Mouse (Mus musculus) CH12.LX (cell line): ENCODE data around the gene Mrnip. TPM values are rescaled to one million over a fixed set of nuclear protein-coding genes. Genes with fewer than 3 reads are reported as not detected.

Experiments used
- DNase-seq: peaks from one replicate; pipeline ENCODE4 v3.0.0-alpha.2; 2013; ENCODE audit errors: extremely low read depth
- H3K27ac ChIP-seq: 2 replicates; pipeline ENCODE4 v1.5.1; 2012; ENCODE audit warnings: low read depth, mild to moderate bottlenecking, control low read depth, moderate library complexity; ENCODE audit not compliant: insufficient read depth
- H3K27me3 ChIP-seq: replicated peaks from 2 replicates; pipeline ENCODE3; 2012; ENCODE audit warnings: inconsistent platforms
- H3K36me3 ChIP-seq, 2 experiments: replicated peaks in 1 of 2; 2 replicates each; pipeline versions ENCODE3 to v1.6.1; 2012; ENCODE audit warnings: inconsistent platforms in 1 of 2, low read length in 1 of 2, mild to moderate bottlenecking in 1 of 2, mixed read lengths in 1 of 2, moderate library complexity in 1 of 2; ENCODE audit not compliant: control insufficient read depth in 1 of 2, insufficient read depth in 1 of 2
- H3K4me1 ChIP-seq, 2 experiments: 2 replicates each; pipeline ENCODE4 v1.6.1; 2012; ENCODE audit warnings: inconsistent platforms in 1 of 2, moderate library complexity in 1 of 2; ENCODE audit not compliant: insufficient read depth in 2 of 2, control insufficient read depth in 1 of 2
- H3K4me2 ChIP-seq: 2 replicates; pipeline ENCODE4 v1.6.1; 2012; ENCODE audit warnings: low read depth, mild to moderate bottlenecking, control low read depth; ENCODE audit not compliant: poor library complexity, insufficient read depth, severe bottlenecking
- H3K4me3 ChIP-seq, 3 experiments: fragments of 150-350 bp in 1 of 3; sonication (generic) in 1 of 3; replicated peaks in 1 of 3; 2 replicates each; pipeline versions ENCODE3 to v1.5.1; 2011 to 2012; ENCODE audit warnings: low read depth in 2 of 3, low read length in 2 of 3, mild to moderate bottlenecking in 2 of 3, moderate library complexity in 2 of 3, control low read depth in 1 of 3, improper control_type of control experiment in 1 of 3, inconsistent platforms in 1 of 3, mixed read lengths in 1 of 3; ENCODE audit not compliant: poor library complexity in 1 of 3
- H3K79me2 ChIP-seq: replicated peaks from 2 replicates; pipeline ENCODE4 v1.6.1; 2012; ENCODE audit warnings: mild to moderate bottlenecking, moderate library complexity; ENCODE audit not compliant: control insufficient read depth, poor library complexity, insufficient read depth, severe bottlenecking; ENCODE audit errors: extremely low read depth
- H3K9ac ChIP-seq: 2 replicates; pipeline ENCODE4 v1.6.1; 2012; ENCODE audit warnings: low read depth, mild to moderate bottlenecking, control low read depth, moderate library complexity; ENCODE audit not compliant: insufficient read depth
- H3K9me3 ChIP-seq: replicated peaks from 2 replicates; pipeline ENCODE3; 2012; ENCODE audit warnings: low read length, inconsistent platforms, mixed read lengths
- BHLHE40 ChIP-seq: IDR thresholded peaks from 2 replicates; pipeline ENCODE4 v1.6.1; 2011; ENCODE audit warnings: mild to moderate bottlenecking, low read depth, low read length, improper control_type of control experiment
- CHD1 ChIP-seq: IDR thresholded peaks from 2 replicates; pipeline ENCODE4 v1.6.1; 2012; ENCODE audit warnings: low read depth, low read length, improper control_type of control experiment, inconsistent platforms
- CHD2 ChIP-seq: IDR thresholded peaks from 2 replicates; pipeline ENCODE4 v1.6.1; 2011; ENCODE audit warnings: low read length, improper control_type of control experiment
- CTCF ChIP-seq, 2 experiments: IDR thresholded peaks in 1 of 2; conservative IDR thresholded peaks in 1 of 2; 2 replicates each; pipeline ENCODE4 v1.5.1; 2011 to 2012; ENCODE audit warnings: low read depth in 2 of 2, low read length in 2 of 2, improper control_type of control experiment in 1 of 2, inconsistent platforms in 1 of 2, mild to moderate bottlenecking in 1 of 2, moderate library complexity in 1 of 2
- E2F4 ChIP-seq: IDR thresholded peaks from 2 replicates; pipeline ENCODE4 v1.6.1; 2011; ENCODE audit warnings: low read depth, low read length, improper control_type of control experiment; ENCODE audit not compliant: insufficient replicate concordance
- ELF1 ChIP-seq: IDR thresholded peaks from 2 replicates; pipeline ENCODE4 v1.6.1; 2014; ENCODE audit warnings: low read depth, mild to moderate bottlenecking, inconsistent platforms, low read length, improper control_type of control experiment
- EP300 ChIP-seq: IDR thresholded peaks from 2 replicates; pipeline ENCODE4 v1.6.1; 2011; ENCODE audit warnings: low read length, improper control_type of control experiment
- ETS1 ChIP-seq: conservative IDR thresholded peaks from 2 replicates; pipeline ENCODE4 v1.6.1; 2012; ENCODE audit warnings: low read depth, mild to moderate bottlenecking, inconsistent platforms, low read length, improper control_type of control experiment, moderate library complexity
- GABPA ChIP-seq: IDR thresholded peaks from 2 replicates; pipeline ENCODE4 v1.6.1; 2012; ENCODE audit warnings: low read depth, low read length, improper control_type of control experiment, inconsistent platforms; ENCODE audit not compliant: insufficient replicate concordance
- HCFC1 ChIP-seq: IDR thresholded peaks from 2 replicates; pipeline ENCODE4 v1.6.1; 2012; ENCODE audit warnings: low read depth, mild to moderate bottlenecking, inconsistent platforms, low read length, improper control_type of control experiment
- IRF4 ChIP-seq: IDR thresholded peaks from 2 replicates; pipeline ENCODE4 v1.6.1; 2014; ENCODE audit warnings: low read depth, mild to moderate bottlenecking, inconsistent platforms, low read length, improper control_type of control experiment
- JUN ChIP-seq: IDR thresholded peaks from 2 replicates; pipeline ENCODE4 v1.6.1; 2011; ENCODE audit warnings: low read depth, mild to moderate bottlenecking, low read length, improper control_type of control experiment, moderate library complexity; ENCODE audit not compliant: insufficient read depth
- JUND ChIP-seq: conservative IDR thresholded peaks from 2 replicates; pipeline ENCODE4 v1.6.1; 2011; ENCODE audit warnings: low read depth, low read length, improper control_type of control experiment
- KAT2A ChIP-seq: IDR thresholded peaks from 2 replicates; pipeline ENCODE4 v1.6.1; 2012; ENCODE audit warnings: low read length, improper control_type of control experiment, inconsistent platforms; ENCODE audit not compliant: insufficient replicate concordance
- MAFK ChIP-seq: IDR thresholded peaks from 2 replicates; pipeline ENCODE4 v1.6.1; 2011; ENCODE audit warnings: low read length, improper control_type of control experiment; ENCODE audit not compliant: insufficient replicate concordance
- MAX ChIP-seq: IDR thresholded peaks from 2 replicates; pipeline ENCODE4 v1.6.1; 2011; ENCODE audit warnings: low read length, improper control_type of control experiment
- MAZ ChIP-seq: IDR thresholded peaks from 2 replicates; pipeline ENCODE4 v1.6.1; 2012; ENCODE audit warnings: low read depth, mild to moderate bottlenecking, inconsistent platforms, low read length, improper control_type of control experiment, moderate library complexity
- MEF2A ChIP-seq: IDR thresholded peaks from 2 replicates; pipeline ENCODE4 v1.6.1; 2014; ENCODE audit warnings: low read depth, mild to moderate bottlenecking, inconsistent platforms, low read length, improper control_type of control experiment, borderline replicate concordance
- MXI1 ChIP-seq: IDR thresholded peaks from 2 replicates; pipeline ENCODE4 v1.6.1; 2011; ENCODE audit warnings: mild to moderate bottlenecking, low read depth, low read length, improper control_type of control experiment
- MYC ChIP-seq: IDR thresholded peaks from 2 replicates; pipeline ENCODE4 v1.6.1; 2011; ENCODE audit warnings: low read depth, mild to moderate bottlenecking, improper control_type of control experiment, low read length
- NELFE ChIP-seq: IDR thresholded peaks from 2 replicates; pipeline ENCODE4 v1.6.1; 2011; ENCODE audit warnings: low read depth, low read length, improper control_type of control experiment
- NRF1 ChIP-seq: IDR thresholded peaks from 2 replicates; pipeline ENCODE4 v1.6.1; 2014; ENCODE audit warnings: low read depth, mild to moderate bottlenecking, inconsistent platforms, low read length, improper control_type of control experiment, moderate library complexity
- PAX5 ChIP-seq: IDR thresholded peaks from 2 replicates; pipeline ENCODE4 v1.6.1; 2012; ENCODE audit warnings: low read length, inconsistent platforms, mixed read lengths
- POLR2A ChIP-seq: IDR thresholded peaks from 2 replicates; pipeline ENCODE4 v1.6.1; 2011; ENCODE audit warnings: low read depth, mild to moderate bottlenecking, improper control_type of control experiment, low read length
- POLR2AphosphoS2 ChIP-seq: IDR thresholded peaks from 2 replicates; pipeline ENCODE4 v1.6.1; 2011; ENCODE audit warnings: low read depth, low read length, improper control_type of control experiment
- RAD21 ChIP-seq: IDR thresholded peaks from 2 replicates; pipeline ENCODE4 v1.6.1; 2011; ENCODE audit warnings: low read depth, mild to moderate bottlenecking, low read length, improper control_type of control experiment, moderate library complexity
- RCOR1 ChIP-seq: conservative IDR thresholded peaks from 2 replicates; pipeline ENCODE4 v1.6.1; 2012; ENCODE audit warnings: low read depth, mild to moderate bottlenecking, inconsistent platforms, low read length, improper control_type of control experiment
- SIN3A ChIP-seq: IDR thresholded peaks from 2 replicates; pipeline ENCODE4 v1.6.1; 2012; ENCODE audit warnings: low read length, improper control_type of control experiment, inconsistent platforms
- SMC3 ChIP-seq: IDR thresholded peaks from 2 replicates; pipeline ENCODE4 v1.6.1; 2011; ENCODE audit warnings: low read depth, low read length, improper control_type of control experiment
- TBP ChIP-seq: conservative IDR thresholded peaks from 2 replicates; pipeline ENCODE4 v1.6.1; 2011; ENCODE audit warnings: low read depth, low read length, improper control_type of control experiment
- TCF12 ChIP-seq: IDR thresholded peaks from 2 replicates; pipeline ENCODE4 v1.6.1; 2014; ENCODE audit warnings: low read depth, mild to moderate bottlenecking, inconsistent platforms, low read length, improper control_type of control experiment
- UBTF ChIP-seq: IDR thresholded peaks from 2 replicates; pipeline ENCODE4 v1.6.1; 2012; ENCODE audit warnings: low read depth, mild to moderate bottlenecking, inconsistent platforms, low read length, improper control_type of control experiment, moderate library complexity
- USF1 ChIP-seq: IDR thresholded peaks from 2 replicates; pipeline ENCODE4 v1.6.1; 2014; ENCODE audit warnings: low read depth, mild to moderate bottlenecking, inconsistent platforms, low read length, improper control_type of control experiment
- USF2 ChIP-seq: conservative IDR thresholded peaks from 2 replicates; pipeline ENCODE4 v1.6.1; 2011; ENCODE audit warnings: low read depth, low read length, improper control_type of control experiment
- ZC3H11A ChIP-seq: IDR thresholded peaks from 2 replicates; pipeline ENCODE4 v1.6.1; 2012; ENCODE audit warnings: low read depth, mild to moderate bottlenecking, inconsistent platforms, low read length, improper control_type of control experiment
- ZKSCAN1 ChIP-seq: IDR thresholded peaks from 2 replicates; pipeline ENCODE4 v1.6.1; 2012; ENCODE audit warnings: low read depth, inconsistent platforms, low read length, improper control_type of control experiment, borderline replicate concordance
- ZMIZ1 ChIP-seq: IDR thresholded peaks from 2 replicates; pipeline ENCODE4 v1.6.1; 2012; ENCODE audit warnings: low read depth, mild to moderate bottlenecking, inconsistent platforms, low read length, improper control_type of control experiment
- ZNF384 ChIP-seq: IDR thresholded peaks from 2 replicates; pipeline ENCODE4 v1.6.1; 2012; ENCODE audit warnings: low read depth, low read length, improper control_type of control experiment, inconsistent platforms
- dilution Hi-C: fragments of 300-500 bp; cut with MboI; formaldehyde crosslinking; loops from 2 replicates; pipeline ENCODE4 v1.14.3; 2020; ENCODE audit warnings: low sequenced_read_pairs; ENCODE audit not compliant: extremely low pct_unique_long_range_greater_than_20kb, extremely low pct_ligation_motif_present
- in situ Hi-C: fragments of 300-500 bp; cut with MboI; formaldehyde crosslinking; loops from 3 replicates; pipeline ENCODE4 v1.14.3; 2019; ENCODE audit warnings: low sequenced_read_pairs, low pct_ligation_motif_present, low pct_unique_long_range_greater_than_20kb, mixed read lengths
- polyA plus RNA-seq: library from polyadenylated mRNA; unstranded; fragments of >175 nt; gene quantifications from 2 replicates; pipeline ENCODE4 v1.2.1, GENCODE M21; 2012; ENCODE audit warnings: low read depth; ENCODE audit not compliant: insufficient read length
- total RNA-seq, 2 experiments: library from RNA; depleted of rRNA; stranded (reverse); fragments of 300-350 nt in 1 of 2; fragments of >200 nt in 1 of 2; gene quantifications; 2 replicates each; pipeline ENCODE4 v1.2.3; 2012 to 2014

Gene Mrnip
- total and polyA plus RNA-seq, 3 experiments = 22.5 to 36.7 (median 29.7) TPM

DNA sequence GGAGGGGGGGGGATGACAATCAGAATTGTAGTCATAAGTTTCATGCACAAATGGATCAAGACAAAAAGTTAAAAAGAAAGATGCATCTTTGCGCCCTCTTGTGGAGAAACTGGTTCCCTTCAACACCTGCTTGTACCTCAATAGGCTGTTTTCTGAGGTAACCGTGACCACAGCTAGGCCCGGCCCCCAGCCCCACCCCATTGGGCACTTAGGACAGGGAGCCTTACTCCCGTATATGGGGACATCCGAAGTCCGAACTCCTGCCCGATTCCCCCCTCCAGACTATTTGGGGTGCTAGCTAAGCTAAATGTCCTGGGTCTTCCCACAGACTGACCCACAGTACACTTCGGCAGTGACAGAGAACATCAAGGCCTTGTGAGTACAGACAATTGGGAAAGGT is 57.2 kb downstream of the Mrnip start:
- TF ChIP-seq CHD2 (no peak), HCFC1 (0 out of 2 replicates have a peak, but pooled peaks have one; percentile 10), TCF12 (peak; percentile 56; the same call in 1 of the 2 replicates), ZMIZ1 (no peak), GABPA (no peak), POLR2AphosphoS2 (no peak), MAX (0 out of 2 replicates have a peak, but pooled peaks have one; percentile 26), MAZ (peak; percentile 78; the same call in 1 of the 2 replicates), TBP (no peak), CTCF (conservative IDR thresholded peaks at IDR 0.05 in 1 of 2, IDR thresholded peaks at IDR 0.05 in 1 of 2; ENCODE audit: low read depth in 2 of 2, low read length in 2 of 2) (peak; percentile 59 to 86; a peak in 3 of 4 replicates), MEF2A (0 out of 2 replicates have a peak, but pooled peaks have one; percentile 17), SIN3A (0 out of 2 replicates have a peak, but pooled peaks have one; percentile 72), NRF1 (no peak), IRF4 (no peak), ZKSCAN1 (no peak), KAT2A (no peak), E2F4 (no peak; the same call in 1 of the 2 replicates), UBTF (no peak), RCOR1 (no peak), JUN (no peak), USF1 (no peak), POLR2A (no peak), ZC3H11A (peak; percentile 50; the same call in 1 of the 2 replicates), JUND (0 out of 2 replicates have a peak, but pooled peaks have one; percentile 20), MYC (peak; percentile 62; the same call in 1 of the 2 replicates), USF2 (no peak), PAX5 (no peak), ELF1 (0 out of 2 replicates have a peak, but pooled peaks have one; percentile 27), EP300 (no peak), SMC3 (peak; percentile 90), RAD21 (peak; percentile 76), MXI1 (no peak), NELFE (peak; percentile 56; the same call in 1 of the 2 replicates), CHD1 (no peak), ETS1 (no peak), MAFK (no peak), ZNF384 (peak; percentile 32; the same call in 1 of the 2 replicates), BHLHE40 (0 out of 2 replicates have a peak, but pooled peaks have one; percentile 19)
- dilution Hi-C loops (no loop called here), in situ Hi-C loops (no loop called here)
- Histone ChIP-seq H3K4me3 (no peak overlapping the region), H3K9ac (no peak overlapping the region), H3K79me2 (no peaks in the 10 kb centered on the region; the same call in 1 of the 2 replicates), H3K9me3 (no peaks in the 10 kb centered on the region), H3K27me3 (no peaks in the 10 kb centered on the region), H3K27ac (no peak overlapping the region), H3K4me1 (peaks cover 22 to 57% of the 10 kb centered on the region in 2 experiments), H3K36me3 (peaks cover 42 to 76% of the 10 kb centered on the region in 2 experiments), H3K4me2 (no peak overlapping the region)
- peak; percentile 83 for DNase-seq
